Mouse (Mus musculus) heart, postnatal 4 days (tissue): ENCODE data around the gene Olfr1129. TPM values are rescaled to one million over a fixed set of nuclear protein-coding genes. Genes with fewer than 3 reads are reported as not detected.
"Not testable (repeated sequence)": the region's sequence is repeated elsewhere in the genome, so short reads cannot be mapped to it uniquely, and the experiment has no call there.

Experiments
- DNase-seq: peaks from one replicate; pipeline ENCODE4 v3.0.0; 2021
- total RNA-seq, 2 experiments: library from RNA; stranded (reverse); gene quantifications; 2 replicates each; pipeline ENCODE4 v1.2.3; 2021

Gene Olfr1129
- total RNA-seq, result not detected

- not testable (repeated sequence) for DNase-seq
Measured at GRCm38 (mm10) chr2:87573602-87574001, at the start of gene Olfr1129. Gene Olfr1129 (plus strand): TSS chr2:87573902.

GRCm38 (mm10) chr2:87525899-87526616 lies 47.6 kb upstream of the Olfr1129 start:
- not testable (repeated sequence) for DNase-seq

- no peak for DNase-seq
Measured at GRCm38 (mm10) chr2:87531496-87531895, 42.2 kb upstream of the Olfr1129 start, which contains the start of gene Olfr153. Gene Olfr153 (plus strand): TSS chr2:87531796.

GRCm38 (mm10) chr2:87534826-87535225 lies 38.9 kb upstream of the Olfr1129 start:
- DNase-seq, result no peak

GRCm38 (mm10) chr2:87545442-87545841 lies 28.3 kb upstream of the Olfr1129 start, which contains the start of gene Olfr1128:
Gene Olfr1128 (minus strand): TSS chr2:87545542.
- DNase-seq, result no peak

GRCm38 (mm10) chr2:87605912-87606311 lies 32.2 kb downstream of the Olfr1129 start, which contains the start of gene Olfr1130:
Gene Olfr1130 (plus strand): TSS chr2:87606212.
- DNase-seq, result not testable (repeated sequence)

- DNase-seq, result no peak
Measured at GRCm38 (mm10) chr2:87626804-87627203, 53.1 kb downstream of the Olfr1129 start, which contains the start of gene Olfr1131. Gene Olfr1131 (plus strand): TSS chr2:87627104.

Other genes with a start within 250 kb of the Olfr1129 start
- not detected for gene Olfr1120, start 219.1 kb upstream of the Olfr1129 start, total RNA-seq
- not detected for gene Olfr1121, start 204.0 kb upstream of the Olfr1129 start, total RNA-seq
- under 1 TPM in 1 of 2 experiments, not detected in 1; 0.05 TPM for gene Olfr1122, start 188.1 kb upstream of the Olfr1129 start, total RNA-seq
- gene Olfr1123, start 157.3 kb upstream of the Olfr1129 start, total RNA-seq, result not detected
- not detected for gene Olfr1124, start 143.6 kb upstream of the Olfr1129 start, total RNA-seq
- gene Olfr1126, start 119.9 kb upstream of the Olfr1129 start, total RNA-seq, result not detected
- gene Pramel7, start 76.8 kb upstream of the Olfr1129 start, total RNA-seq, result not detected
- gene Pramel6, start 67.3 kb upstream of the Olfr1129 start, total RNA-seq, result not detected
- not detected for gene Olfr153, start 42.1 kb upstream of the Olfr1129 start, total RNA-seq
- gene Olfr1128, start 28.4 kb upstream of the Olfr1129 start, total RNA-seq, result not detected
- gene Olfr1130, start 32.3 kb downstream of the Olfr1129 start, total RNA-seq, result not detected
- gene Olfr1131, start 53.2 kb downstream of the Olfr1129 start, total RNA-seq, result not detected
- gene Olfr1132, start 63.6 kb downstream of the Olfr1129 start, total RNA-seq, result not detected
- not detected for gene Olfr1133, start 73.5 kb downstream of the Olfr1129 start, total RNA-seq
- gene Olfr1134, start 84.6 kb downstream of the Olfr1129 start, total RNA-seq, result not detected
- gene Olfr1135, start 99.8 kb downstream of the Olfr1129 start, total RNA-seq, result not detected
- gene Olfr1136, start 120.0 kb downstream of the Olfr1129 start, total RNA-seq, result not detected
- gene Olfr1137, start 139.3 kb downstream of the Olfr1129 start, total RNA-seq, result not detected
- not detected for gene Olfr1138, start 166.1 kb downstream of the Olfr1129 start, total RNA-seq
- gene Olfr1140, start 169.8 kb downstream of the Olfr1129 start, total RNA-seq, result not detected
- gene Olfr1141, start 180.1 kb downstream of the Olfr1129 start, total RNA-seq, result not detected
- gene Olfr152, start 205.6 kb downstream of the Olfr1129 start, total RNA-seq, result not detected
- gene Olfr1143, start 226.7 kb downstream of the Olfr1129 start, total RNA-seq, result not detected
- gene Olfr1145, start 235.9 kb downstream of the Olfr1129 start, total RNA-seq, result not detected